Mouse (Mus musculus): ENCODE measurements at regions not wholly inside any gene's neighbourhood (a gene's known extent, or its start where the extent isn't known, plus 50 kb on each side); places are given as distances from the start of the nearest gene placed in this dataset.

DNA sequence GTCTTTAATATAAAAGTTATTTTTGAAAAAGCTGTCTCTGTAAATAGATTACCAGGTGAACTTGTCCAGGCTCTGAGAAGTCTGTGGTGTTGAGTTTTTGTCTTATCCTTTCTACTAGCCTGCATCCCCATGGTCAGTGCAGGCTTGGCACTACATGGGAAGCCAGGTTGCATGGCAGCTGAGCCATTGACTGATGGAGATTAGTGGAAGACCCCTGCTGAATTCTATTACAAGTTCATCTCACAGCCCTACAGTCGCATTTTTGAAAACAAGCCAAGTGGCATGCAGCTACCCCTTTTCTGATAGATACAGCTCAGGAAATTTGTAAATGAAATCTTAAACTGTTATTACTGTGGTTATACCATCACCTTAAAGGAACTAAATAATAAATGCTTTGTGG, 101.2 kb upstream of the Fam184a start:
- DNase-seq, result no peak

DNA sequence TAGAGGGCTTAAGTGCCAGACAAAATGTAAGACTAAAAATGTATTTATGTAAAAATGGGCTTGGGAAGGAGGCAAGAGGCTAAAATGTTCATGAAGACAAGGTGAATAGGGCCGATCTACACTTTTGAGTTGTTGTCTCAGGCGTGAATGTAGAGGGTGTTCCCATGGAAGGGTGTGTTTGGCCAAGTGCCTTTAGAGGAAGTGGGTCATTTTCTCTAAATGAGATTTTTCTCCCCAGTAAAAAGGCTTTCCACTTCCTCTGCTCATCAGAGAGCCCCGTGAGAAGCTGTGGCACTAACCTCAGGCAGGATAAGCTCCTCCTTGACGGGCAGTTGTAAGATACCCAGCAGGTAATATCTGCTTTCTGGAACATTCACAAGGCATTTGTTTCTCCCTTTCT, 99.6 kb upstream of the Fam184a start:
- DNase-seq, result no peak

DNA sequence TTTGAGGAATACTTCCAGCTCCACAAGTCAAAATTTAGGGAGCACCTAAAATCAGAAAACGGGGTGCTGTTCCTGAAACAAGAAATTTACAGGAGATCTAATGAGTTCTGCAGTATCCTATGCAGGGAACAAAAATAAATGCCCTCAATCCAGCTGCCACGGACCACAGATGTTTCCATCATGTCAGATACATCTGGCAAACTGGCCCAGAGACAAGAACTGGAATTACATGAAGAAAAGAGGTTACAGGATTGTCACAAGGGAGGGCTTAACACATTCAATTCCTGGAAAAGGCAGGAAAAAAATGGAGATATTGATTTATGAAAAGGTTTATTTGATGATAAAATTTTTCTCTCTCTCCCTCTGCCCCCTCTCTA, 62.3 kb upstream of the Fam184a start:
- DNase-seq, result peak; percentile 88

DNA sequence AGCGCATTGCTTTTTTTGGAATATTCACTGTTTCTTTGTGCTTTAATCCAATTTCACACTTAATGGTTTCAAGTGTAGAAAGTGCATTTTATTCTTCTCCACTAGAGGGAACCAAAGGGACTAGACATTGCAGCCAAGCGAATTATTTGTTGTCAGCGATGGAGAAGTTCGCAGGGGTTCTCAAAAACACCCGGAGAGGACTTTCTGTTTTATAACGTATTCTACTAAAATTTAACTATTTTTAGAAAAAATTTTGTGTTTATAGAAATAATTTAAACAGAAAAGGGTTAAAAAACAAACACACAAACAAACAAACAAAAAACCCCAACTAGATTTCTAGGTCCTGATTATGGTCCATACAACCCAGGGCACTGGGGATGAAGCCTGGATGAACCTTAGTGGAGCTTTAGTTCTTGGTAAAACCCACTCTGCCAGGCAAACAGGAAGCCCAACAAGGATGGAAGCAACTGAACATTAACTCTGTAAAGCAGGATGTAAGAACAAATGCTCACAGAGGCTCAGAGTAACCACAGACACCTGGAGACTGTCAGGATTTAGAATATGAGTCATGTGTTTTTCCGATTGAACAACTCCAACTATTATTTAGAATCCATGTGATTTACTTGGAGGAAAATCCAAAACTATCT, 61.8 kb upstream of the Fam184a start:
- peak; percentile 84 for DNase-seq

DNA sequence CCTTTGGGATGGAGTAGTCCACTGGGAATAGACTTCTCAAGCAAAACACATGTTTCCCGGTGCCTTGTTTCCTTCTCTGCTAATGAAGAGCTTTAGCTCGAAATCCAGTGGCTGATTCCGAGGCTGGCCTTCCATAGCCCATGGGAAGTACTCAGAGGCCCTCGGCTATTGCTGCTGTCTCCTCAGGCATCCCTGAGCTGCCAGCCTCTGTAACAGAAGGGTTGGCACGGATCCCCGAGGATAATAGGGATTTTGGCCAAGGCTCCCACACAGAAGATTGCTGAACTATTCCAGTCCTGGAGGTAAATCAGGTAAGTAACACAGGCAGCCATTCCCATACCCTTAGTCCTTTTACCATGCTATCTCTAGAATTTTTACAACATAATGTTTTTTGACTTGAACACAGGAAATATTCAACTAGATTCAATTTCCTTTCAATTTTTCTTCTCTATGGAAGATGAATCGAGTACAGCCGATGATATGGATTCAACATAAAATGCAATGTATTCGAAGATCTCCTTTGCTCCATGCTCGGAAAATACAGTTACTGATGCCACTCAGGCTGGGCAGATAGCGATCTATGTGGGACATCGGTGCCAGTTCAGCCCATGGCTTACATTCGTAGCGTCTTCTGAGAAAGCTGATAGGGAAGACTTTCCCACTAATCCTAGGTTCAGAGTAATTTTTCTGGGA, 61.1 kb upstream of the Fam184a start:
- no peak for DNase-seq

DNA sequence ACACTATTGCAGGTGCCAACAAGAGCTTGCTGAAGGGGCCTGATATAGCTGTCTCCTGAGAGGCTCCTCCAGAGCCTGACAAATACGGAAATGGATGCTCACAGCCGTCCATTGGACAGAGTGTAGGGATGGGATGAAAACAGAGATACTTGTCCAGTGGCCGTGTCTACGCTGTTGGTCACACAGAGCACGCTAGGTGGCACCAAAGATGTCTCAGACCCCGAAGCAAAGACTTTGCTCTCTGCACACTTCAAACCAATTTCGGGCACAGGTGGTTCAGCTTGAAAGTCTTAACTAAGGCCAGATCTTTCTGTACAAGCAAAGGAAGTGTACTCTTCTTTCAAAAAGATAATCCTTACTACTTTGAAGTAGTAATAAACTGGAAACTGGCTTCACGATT, 55.8 kb upstream of the Fam184a start:
- no peak for DNase-seq

DNA sequence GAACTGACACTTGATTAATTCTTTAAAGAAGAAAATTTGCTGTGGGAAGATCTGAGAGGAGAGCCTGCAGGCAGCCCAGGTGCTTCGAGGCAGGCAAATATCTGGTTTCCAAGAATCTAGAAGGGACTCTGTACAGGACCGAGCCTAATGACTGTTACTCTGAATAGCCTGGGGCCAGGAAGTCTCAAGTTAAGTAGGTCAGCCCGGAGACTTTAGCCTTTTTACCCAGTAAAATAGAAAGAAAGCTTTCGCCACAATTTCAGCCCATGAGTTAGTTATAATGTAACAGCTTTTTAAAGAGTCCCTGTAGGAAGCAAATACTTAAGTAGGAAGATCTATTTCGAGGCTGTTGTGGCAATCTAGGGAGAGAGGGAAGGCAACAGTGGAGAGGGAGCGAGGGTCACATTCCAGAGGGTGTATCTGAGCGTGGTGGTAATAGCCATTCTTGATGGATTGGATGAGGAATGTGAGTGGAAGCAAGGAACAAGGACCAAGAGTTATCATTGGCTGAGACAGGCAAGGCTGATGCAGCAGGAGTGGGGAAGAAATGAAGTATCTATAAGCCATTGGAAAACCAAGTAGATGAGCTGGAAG, 50.2 kb upstream of the Fam184a start:
- no peak for DNase-seq
